Mouse (Mus musculus): ENCODE data around the gene Itsn1. TPM values are rescaled to one million over a fixed set of nuclear protein-coding genes. Genes with fewer than 3 reads are reported as not detected.
A peak's percentile ranks its signal among the peaks of the same experiment; 100 is the strongest.

Gene Itsn1
- polyA plus RNA-seq, 1 experiment from 2014 or later = 18.1 TPM

GRCm38 (mm10) chr16:91860471-91861125 lies 131.5 kb downstream of the Itsn1 start:
- Histone ChIP-seq H3K9ac (ENCODE audit: low read length) (no peak overlapping the region), H3K4me1 (ENCODE audit: control insufficient read depth, insufficient read depth, low read length) (peaks cover 22% of the 10 kb centered on the region; the same call in 1 of the 2 replicates), H3K4me3 (replicated peaks; ENCODE audit: low read length) (no peak overlapping the region), H3K4me2 (ENCODE audit: low read depth, low read length) (no peak overlapping the region), H3K27me3 (ENCODE audit: control insufficient read depth, insufficient read depth, low read length) (no peaks in the 10 kb centered on the region), H3K36me3 (ENCODE audit: control insufficient read depth, insufficient read depth, low read length) (peaks cover 4% of the 10 kb centered on the region; the same call in 1 of the 2 replicates), H3K27ac (ENCODE audit: low read length) (peak overlapping the region; percentile 72), H3K9me3 (replicated peaks; ENCODE audit: control insufficient read depth, low read length) (no peaks in the 10 kb centered on the region)
- ATAC-seq (ENCODE audit: insufficient read depth, low FRiP score) = peak; percentile 45; the same call in 1 of the 2 replicates
- WGBS = 30% methylated on average over 14 of the region's 14 CpGs

- Histone ChIP-seq H3K36me3 (ENCODE audit: control insufficient read depth, insufficient read depth, low read length) (peaks cover 4% of the 10 kb centered on the region; the same call in 1 of the 2 replicates), H3K4me3 (replicated peaks; ENCODE audit: low read length) (no peak overlapping the region), H3K27ac (ENCODE audit: low read length) (peak overlapping the region; percentile 72), H3K27me3 (ENCODE audit: control insufficient read depth, insufficient read depth, low read length) (no peaks in the 10 kb centered on the region), H3K9ac (ENCODE audit: low read length) (no peak overlapping the region), H3K9me3 (replicated peaks; ENCODE audit: control insufficient read depth, low read length) (no peaks in the 10 kb centered on the region), H3K4me1 (ENCODE audit: control insufficient read depth, insufficient read depth, low read length) (peaks cover 22% of the 10 kb centered on the region; the same call in 1 of the 2 replicates), H3K4me2 (ENCODE audit: low read depth, low read length) (no peak overlapping the region)
- peak; percentile 23; the same call in 1 of the 2 replicates for ATAC-seq (ENCODE audit: insufficient read depth, low FRiP score)
- 64% methylated on average over 6 of the region's 6 CpGs for WGBS
These were observed 132.8 kb downstream of the Itsn1 start for GRCm38 (mm10) chr16:91861784-91862371.

GRCm38 (mm10) chr16:91862836-91863235 lies 133.8 kb downstream of the Itsn1 start:
- ATAC-seq (ENCODE audit: insufficient read depth, low FRiP score) = no peak

GRCm38 (mm10) chr16:91864646-91865332 lies 135.7 kb downstream of the Itsn1 start:
- Histone ChIP-seq H3K27ac (ENCODE audit: low read length) (no peak overlapping the region; the same call in 1 of the 2 replicates), H3K27me3 (ENCODE audit: control insufficient read depth, insufficient read depth, low read length) (no peaks in the 10 kb centered on the region), H3K9ac (ENCODE audit: low read length) (no peak overlapping the region), H3K4me3 (replicated peaks; ENCODE audit: low read length) (no peak overlapping the region), H3K36me3 (ENCODE audit: control insufficient read depth, insufficient read depth, low read length) (peaks cover 4% of the 10 kb centered on the region; the same call in 1 of the 2 replicates), H3K4me2 (ENCODE audit: low read depth, low read length) (no peak overlapping the region), H3K4me1 (ENCODE audit: control insufficient read depth, insufficient read depth, low read length) (peaks cover 22% of the 10 kb centered on the region; the same call in 1 of the 2 replicates), H3K9me3 (replicated peaks; ENCODE audit: control insufficient read depth, low read length) (no peaks in the 10 kb centered on the region)
- 71% methylated on average over 10 of the region's 10 CpGs for WGBS
- ATAC-seq (ENCODE audit: insufficient read depth, low FRiP score) = peak; percentile 48

More at GRCm38 (mm10) chr16:91862836-91863235, 133.8 kb downstream of the Itsn1 start:
- peak overlapping the region; percentile 72; the same call in 1 of the 2 replicates for H3K27ac ChIP-seq (ENCODE audit: low read length)
- no peak overlapping the region for H3K4me3 ChIP-seq (replicated peaks; ENCODE audit: low read length)
- peaks cover 22% of the 10 kb centered on the region; the same call in 1 of the 2 replicates for H3K4me1 ChIP-seq (ENCODE audit: control insufficient read depth, insufficient read depth, low read length)
- H3K4me2 ChIP-seq (ENCODE audit: low read depth, low read length) = no peak overlapping the region
- H3K9ac ChIP-seq (ENCODE audit: low read length) = 0 out of 2 replicates have a peak overlapping the region, but pooled peaks have one; percentile 15
- H3K9me3 ChIP-seq (replicated peaks; ENCODE audit: control insufficient read depth, low read length) = no peaks in the 10 kb centered on the region
- no peaks in the 10 kb centered on the region for H3K27me3 ChIP-seq (ENCODE audit: control insufficient read depth, insufficient read depth, low read length)
- 60% methylated on average over 7 of the region's 7 CpGs for WGBS
- H3K36me3 ChIP-seq (ENCODE audit: control insufficient read depth, insufficient read depth, low read length) = peaks cover 4% of the 10 kb centered on the region; the same call in 1 of the 2 replicates

GRCm38 (mm10) chr16:91865570-91866257 lies 136.6 kb downstream of the Itsn1 start:
- H3K27ac ChIP-seq (ENCODE audit: low read length) = no peak overlapping the region
- ATAC-seq (ENCODE audit: insufficient read depth, low FRiP score) = no peak
- H3K9me3 ChIP-seq (replicated peaks; ENCODE audit: control insufficient read depth, low read length) = no peaks in the 10 kb centered on the region
- H3K4me3 ChIP-seq (replicated peaks; ENCODE audit: low read length) = no peak overlapping the region
- WGBS = 79% methylated on average over 7 of the region's 7 CpGs
- H3K27me3 ChIP-seq (ENCODE audit: control insufficient read depth, insufficient read depth, low read length) = no peaks in the 10 kb centered on the region
- H3K9ac ChIP-seq (ENCODE audit: low read length) = no peak overlapping the region
- peaks cover 4% of the 10 kb centered on the region; the same call in 1 of the 2 replicates for H3K36me3 ChIP-seq (ENCODE audit: control insufficient read depth, insufficient read depth, low read length)
- peaks cover 19% of the 10 kb centered on the region; the same call in 1 of the 2 replicates for H3K4me1 ChIP-seq (ENCODE audit: control insufficient read depth, insufficient read depth, low read length)
- no peak overlapping the region for H3K4me2 ChIP-seq (ENCODE audit: low read depth, low read length)

GRCm38 (mm10) chr16:91866258-91866634 lies 137.2 kb downstream of the Itsn1 start:
- H3K4me2 ChIP-seq (ENCODE audit: low read depth, low read length) = no peak overlapping the region
- peaks cover 4% of the 10 kb centered on the region; the same call in 1 of the 2 replicates for H3K36me3 ChIP-seq (ENCODE audit: control insufficient read depth, insufficient read depth, low read length)
- no peak overlapping the region for H3K9ac ChIP-seq (ENCODE audit: low read length)
- H3K27me3 ChIP-seq (ENCODE audit: control insufficient read depth, insufficient read depth, low read length) = no peaks in the 10 kb centered on the region
- H3K4me1 ChIP-seq (ENCODE audit: control insufficient read depth, insufficient read depth, low read length) = peaks cover 14% of the 10 kb centered on the region; the same call in 1 of the 2 replicates
- H3K9me3 ChIP-seq (replicated peaks; ENCODE audit: control insufficient read depth, low read length) = no peaks in the 10 kb centered on the region
- 92% methylated on average over 5 of the region's 5 CpGs for WGBS
- ATAC-seq (ENCODE audit: insufficient read depth, low FRiP score) = no peak
- no peak overlapping the region for H3K27ac ChIP-seq (ENCODE audit: low read length)
- no peak overlapping the region for H3K4me3 ChIP-seq (replicated peaks; ENCODE audit: low read length)

GRCm38 (mm10) chr16:91867672-91868071 lies 138.6 kb downstream of the Itsn1 start:
- no peak overlapping the region for H3K27ac ChIP-seq (ENCODE audit: low read length)
- no peaks in the 10 kb centered on the region for H3K27me3 ChIP-seq (ENCODE audit: control insufficient read depth, insufficient read depth, low read length)
- no peaks in the 10 kb centered on the region for H3K9me3 ChIP-seq (replicated peaks; ENCODE audit: control insufficient read depth, low read length)
- H3K4me1 ChIP-seq (ENCODE audit: control insufficient read depth, insufficient read depth, low read length) = 0 out of 2 replicates have a peak, but pooled peaks cover 4% of the 10 kb centered on the region
- peaks cover 4% of the 10 kb centered on the region; the same call in 1 of the 2 replicates for H3K36me3 ChIP-seq (ENCODE audit: control insufficient read depth, insufficient read depth, low read length)
- 88% methylated on average over 8 of the region's 8 CpGs for WGBS
- H3K9ac ChIP-seq (ENCODE audit: low read length) = no peak overlapping the region
- no peak for ATAC-seq (ENCODE audit: insufficient read depth, low FRiP score)
- no peak overlapping the region for H3K4me2 ChIP-seq (ENCODE audit: low read depth, low read length)
- H3K4me3 ChIP-seq (replicated peaks; ENCODE audit: low read length) = no peak overlapping the region

- ATAC-seq (ENCODE audit: insufficient read depth, low FRiP score) = no peak
These were observed 140.1 kb downstream of the Itsn1 start for GRCm38 (mm10) chr16:91868943-91869911.

More at GRCm38 (mm10) chr16:91868943-91869911, 140.1 kb downstream of the Itsn1 start:
- no peak overlapping the region for H3K4me3 ChIP-seq (replicated peaks; ENCODE audit: low read length)
- H3K9ac ChIP-seq (ENCODE audit: low read length) = no peak overlapping the region
- no peaks in the 10 kb centered on the region for H3K36me3 ChIP-seq (ENCODE audit: control insufficient read depth, insufficient read depth, low read length)
- H3K27me3 ChIP-seq (ENCODE audit: control insufficient read depth, insufficient read depth, low read length) = no peaks in the 10 kb centered on the region
- 82% methylated on average over 28 of the region's 28 CpGs for WGBS
- H3K4me2 ChIP-seq (ENCODE audit: low read depth, low read length) = no peak overlapping the region
- H3K4me1 ChIP-seq (ENCODE audit: control insufficient read depth, insufficient read depth, low read length) = 0 out of 2 replicates have a peak, but pooled peaks cover 4% of the 10 kb centered on the region
- no peak overlapping the region for H3K27ac ChIP-seq (ENCODE audit: low read length)
- no peaks in the 10 kb centered on the region for H3K9me3 ChIP-seq (replicated peaks; ENCODE audit: control insufficient read depth, low read length)
